Mouse (Mus musculus) liver, adult 2 months (tissue): ENCODE measurements around the gene Lrig1. TPM values are rescaled to one million over a fixed set of nuclear protein-coding genes. Genes with fewer than 3 reads are reported as not detected.

Experiments
- DNase-seq: peaks from one replicate; pipeline ENCODE4 v3.0.0-alpha.2; 2011; ENCODE audit warnings: low read depth, low spot score; ENCODE audit errors: extremely low read depth
- H3K27ac ChIP-seq: fragments of 200-500 bp; replicated peaks from 2 replicates; pipeline ENCODE4 v1.5.1; 2012; ENCODE audit warnings: low read depth, mild to moderate bottlenecking, control low read depth, inconsistent platforms, low read length; ENCODE audit not compliant: insufficient read depth
- H3K27me3 ChIP-seq: fragments of 200-500 bp; 2 replicates; pipeline ENCODE4 v1.6.1; 2012; ENCODE audit warnings: mild to moderate bottlenecking, moderate library complexity, low read length, inconsistent platforms; ENCODE audit not compliant: control insufficient read depth, insufficient read depth
- H3K36me3 ChIP-seq: fragments of 200-500 bp; 2 replicates; pipeline ENCODE4 v1.6.1; 2012; ENCODE audit warnings: low read length, inconsistent platforms; ENCODE audit not compliant: control insufficient read depth, insufficient read depth
- H3K4me1 ChIP-seq: fragments of 200-500 bp; 2 replicates; pipeline ENCODE4 v1.6.1; 2011; ENCODE audit warnings: low read length; ENCODE audit not compliant: control insufficient read depth, insufficient read depth
- H3K4me3 ChIP-seq: fragments of 200-500 bp; 2 replicates; pipeline ENCODE4 v1.5.1; 2011; ENCODE audit warnings: low read depth, mild to moderate bottlenecking, control low read depth, low read length, moderate library complexity; ENCODE audit not compliant: insufficient read depth
- H3K79me2 ChIP-seq: fragments of 200-500 bp; 2 replicates; pipeline ENCODE4 v1.6.1; 2012; ENCODE audit warnings: inconsistent platforms, mild to moderate bottlenecking, low read length, moderate library complexity; ENCODE audit not compliant: control insufficient read depth, insufficient read depth
- H3K9ac ChIP-seq: fragments of 200-500 bp; 2 replicates; pipeline ENCODE4 v1.6.1; 2012; ENCODE audit warnings: low read depth, mild to moderate bottlenecking, control low read depth, inconsistent platforms, low read length
- CTCF ChIP-seq: fragments of 200-500 bp; IDR thresholded peaks from 2 replicates; pipeline ENCODE4 v1.5.1; 2011; ENCODE audit warnings: low read depth, low read length, control low read depth
- POLR2A ChIP-seq: fragments of 200-500 bp; IDR thresholded peaks from 2 replicates; pipeline ENCODE4 v1.6.1; 2011; ENCODE audit warnings: low read length, control low read depth; ENCODE audit not compliant: insufficient read depth; ENCODE audit errors: extremely low read depth
- WGBS: fragments of 180-500 bp; shearing (Covaris S2); methylation state at CpG from one replicate; pipeline ENCODE4 v1.1.7; 2018; 5-methylcytosine and 5-hydroxymethylcytosine counted together
- polyA plus RNA-seq: library from polyadenylated mRNA; depleted of rRNA; stranded (reverse); fragments of >200 nt; gene quantifications from 2 replicates; pipeline ENCODE4 v1.2.3, GENCODE M21; 2012
- total RNA-seq: library from RNA; depleted of rRNA; stranded (reverse); fragments of >200 nt; gene quantifications from 2 replicates; pipeline ENCODE4 v1.2.3, GENCODE M21; 2014

Gene Lrig1
- total and polyA plus RNA-seq, 2 experiments, result 12.4 to 14.8 TPM

GRCm38 (mm10) chr6:94634274-94634673 lies 65.7 kb downstream of the Lrig1 start:
- no peak overlapping the region for H3K27ac ChIP-seq
- DNase-seq, result no peak
- 84% methylated on average over 4 of the region's 4 CpGs for WGBS
- no peak overlapping the region for H3K4me3 ChIP-seq
- H3K79me2 ChIP-seq, result peaks cover 14% of the 10 kb centered on the region; the same call in 1 of the 2 replicates
- no peak for TF ChIP-seq POLR2A
- H3K9ac ChIP-seq, result no peak overlapping the region
- peaks cover under 1% of the 10 kb centered on the region; the same call in 1 of the 2 replicates for H3K36me3 ChIP-seq
- no peaks in the 10 kb centered on the region for H3K27me3 ChIP-seq
- peaks cover 12% of the 10 kb centered on the region for H3K4me1 ChIP-seq

- Histone ChIP-seq H3K36me3 (peaks cover 6% of the 10 kb centered on the region), H3K4me1 (peaks cover 12% of the 10 kb centered on the region), H3K27ac (no peak overlapping the region), H3K79me2 (peaks cover 14% of the 10 kb centered on the region; the same call in 1 of the 2 replicates), H3K27me3 (no peaks in the 10 kb centered on the region), H3K4me3 (no peak overlapping the region), H3K9ac (no peak overlapping the region)
- TF ChIP-seq POLR2A (no peak), CTCF (no peak)
- WGBS, result 97% methylated on average over 6 of the region's 6 CpGs
- no peak for DNase-seq
Observed at GRCm38 (mm10) chr6:94631779-94632082, 68.2 kb downstream of the Lrig1 start.

GRCm38 (mm10) chr6:94631051-94631778 lies 68.7 kb downstream of the Lrig1 start:
- Histone ChIP-seq H3K27me3 (no peaks in the 10 kb centered on the region), H3K4me1 (peaks cover 12% of the 10 kb centered on the region), H3K27ac (no peak overlapping the region), H3K36me3 (peaks cover 6% of the 10 kb centered on the region), H3K9ac (no peak overlapping the region), H3K79me2 (peaks cover 12% of the 10 kb centered on the region; the same call in 1 of the 2 replicates), H3K4me3 (no peak overlapping the region)
- TF ChIP-seq POLR2A, result no peak
- TF ChIP-seq CTCF, result no peak
- DNase-seq, result peak; percentile 79
- WGBS, result 37% methylated on average over 7 of the region's 7 CpGs

GRCm38 (mm10) chr6:94628787-94629186 lies 71.2 kb downstream of the Lrig1 start:
- H3K4me3 ChIP-seq, result no peak overlapping the region
- H3K27ac ChIP-seq, result no peak overlapping the region
- no peak for DNase-seq
- peaks cover 12% of the 10 kb centered on the region for H3K36me3 ChIP-seq
- no peak overlapping the region for H3K9ac ChIP-seq
- H3K79me2 ChIP-seq, result peaks cover under 1% of the 10 kb centered on the region; the same call in 1 of the 2 replicates
- WGBS, result 55% methylated on average over 6 of the region's 6 CpGs
- peaks cover 10% of the 10 kb centered on the region; the same call in 1 of the 2 replicates for H3K4me1 ChIP-seq
- no peak for TF ChIP-seq POLR2A
- no peak for TF ChIP-seq CTCF
- H3K27me3 ChIP-seq, result no peaks in the 10 kb centered on the region

- Histone ChIP-seq H3K4me3 (no peak overlapping the region), H3K36me3 (peaks cover 12% of the 10 kb centered on the region), H3K4me1 (peaks cover 10% of the 10 kb centered on the region; the same call in 1 of the 2 replicates), H3K27me3 (no peaks in the 10 kb centered on the region), H3K9ac (no peak overlapping the region), H3K79me2 (no peaks in the 10 kb centered on the region; the same call in 1 of the 2 replicates), H3K27ac (no peak overlapping the region)
- no peak for DNase-seq
- no peak for TF ChIP-seq CTCF
- no peak for TF ChIP-seq POLR2A
- 83% methylated on average over 15 of the region's 15 CpGs for WGBS
Observed at GRCm38 (mm10) chr6:94627714-94628595, 72.0 kb downstream of the Lrig1 start.
